Mouse (Mus musculus): ENCODE data around the gene Tmem140.

GRCm38 (mm10) chr6:34865213-34865612, 2.3 kb downstream of the Tmem140 start:
- TF ChIP-seq MYOG (IDR thresholded peaks at IDR 0.05; ENCODE audit: control insufficient read depth in 1 of 3, insufficient read depth in 1 of 3, insufficient read length in 2 of 3, low read depth in 2 of 3) (no peak), POLR2A (IDR thresholded peaks at IDR 0.05; ENCODE audit: insufficient read length, low read depth) (no peak)
